Mouse (Mus musculus): Measurements from ENCODE around the gene Lhfpl5. TPM values are rescaled to one million over a fixed set of nuclear protein-coding genes. Genes with fewer than 3 reads are reported as not detected.

Lhfpl5 gene
- polyA plus RNA-seq, 1 experiment from 2014 or later = 6.4 TPM

Small RNA genes lying within 50 kb of the gene (microRNA-seq; reads per million reads assigned to microRNA genes)
- gene Gm25195 = not detected
- gene Mir6969 = not detected

Other genes with a start within 250 kb of the Lhfpl5 start
- gene Rpl10a, start 247.2 kb upstream of the Lhfpl5 start, polyA plus RNA-seq (2015; fragmentation: Nextera tagmentation; extraction: Ambion mirVana) = 336 and 366 TPM in 2 replicates
- gene Tead3, start 224.8 kb upstream of the Lhfpl5 start, polyA plus RNA-seq (2015; fragmentation: Nextera tagmentation; extraction: Ambion mirVana) = 1.8 and 2.0 TPM in 2 replicates
- 2.1 and 2.2 TPM in 2 replicates for gene Tulp1, start 210.4 kb upstream of the Lhfpl5 start, polyA plus RNA-seq (2015; fragmentation: Nextera tagmentation; extraction: Ambion mirVana)
- 24.8 and 27.2 TPM in 2 replicates for gene Fkbp5, start 58.1 kb upstream of the Lhfpl5 start, polyA plus RNA-seq (2015; fragmentation: Nextera tagmentation; extraction: Ambion mirVana)
- not detected in 2 replicates for gene Armc12, start 44.8 kb upstream of the Lhfpl5 start, polyA plus RNA-seq (2015; fragmentation: Nextera tagmentation; extraction: Ambion mirVana)
- not detected in 2 replicates for gene Clpsl2, start 26.2 kb upstream of the Lhfpl5 start, polyA plus RNA-seq (2015; fragmentation: Nextera tagmentation; extraction: Ambion mirVana)
- gene Clps, start 14.9 kb upstream of the Lhfpl5 start, polyA plus RNA-seq (2015; fragmentation: Nextera tagmentation; extraction: Ambion mirVana) = 0.58 TPM in 1 of 2 replicates, not detected in the other
- gene Srpk1, start 47.1 kb downstream of the Lhfpl5 start, polyA plus RNA-seq (2015; fragmentation: Nextera tagmentation; extraction: Ambion mirVana) = 105 and 107 TPM in 2 replicates
- 1.00 and 1.1 TPM in 2 replicates for gene Slc26a8, start 114.6 kb downstream of the Lhfpl5 start, polyA plus RNA-seq (2015; fragmentation: Nextera tagmentation; extraction: Ambion mirVana)
- gene Mapk14, start 115.7 kb downstream of the Lhfpl5 start, polyA plus RNA-seq (2015; fragmentation: Nextera tagmentation; extraction: Ambion mirVana) = 25.3 and 26.9 TPM in 2 replicates
- 2.2 and 3.3 TPM in 2 replicates for gene AC170998.1, start 150.4 kb downstream of the Lhfpl5 start, polyA plus RNA-seq (2015; fragmentation: Nextera tagmentation; extraction: Ambion mirVana)
- 0.93 and 1.2 TPM in 2 replicates for gene Mapk13, start 193.7 kb downstream of the Lhfpl5 start, polyA plus RNA-seq (2015; fragmentation: Nextera tagmentation; extraction: Ambion mirVana)
- gene Brpf3, start 225.4 kb downstream of the Lhfpl5 start, polyA plus RNA-seq (2015; fragmentation: Nextera tagmentation; extraction: Ambion mirVana) = 7.6 and 9.7 TPM in 2 replicates